Mouse (Mus musculus) stomach, embryonic 16.5 days (tissue): Measurements from ENCODE around the gene Ubr4. TPM values are rescaled to one million over a fixed set of nuclear protein-coding genes. Genes with fewer than 3 reads are reported as not detected.
A peak's percentile ranks its signal among the peaks of the same experiment; 100 is the strongest.
"Not testable (repeated sequence)": the region's sequence is repeated elsewhere in the genome, so short reads cannot be mapped to it uniquely, and the experiment has no call there.

Experiments used
- ATAC-seq: fragments of 200-750 bp; cut with Nextera tagmentation; 2 replicates; pipeline ENCODE4 v1.8.0; 2017; ENCODE audit warnings: moderate number of reproducible peaks, moderate TSS enrichment; ENCODE audit not compliant: insufficient read depth, low FRiP score
- H3K27ac ChIP-seq: fragments of 300-500 bp; sonication (generic); 2 replicates; pipeline ENCODE4 v1.5.1; 2014; ENCODE audit warnings: low read length
- H3K27me3 ChIP-seq: fragments of 300-500 bp; sonication (generic); 2 replicates; pipeline ENCODE4 v1.6.1; 2014; ENCODE audit warnings: low read length, control low read depth, mixed read lengths; ENCODE audit not compliant: control insufficient read depth, insufficient read depth
- H3K36me3 ChIP-seq: fragments of 300-500 bp; sonication (generic); 2 replicates; pipeline ENCODE4 v1.6.1; 2014; ENCODE audit warnings: low read length; ENCODE audit not compliant: control insufficient read depth, insufficient read depth
- H3K4me1 ChIP-seq: fragments of 300-500 bp; sonication (generic); 2 replicates; pipeline ENCODE4 v1.6.1; 2014; ENCODE audit warnings: low read length, control low read depth, mixed read lengths; ENCODE audit not compliant: control insufficient read depth, insufficient read depth
- H3K4me2 ChIP-seq: fragments of 300-500 bp; sonication (generic); 2 replicates; pipeline ENCODE4 v1.6.1; 2014; ENCODE audit warnings: low read depth, low read length, mixed read lengths
- H3K4me3 ChIP-seq: fragments of 300-500 bp; sonication (generic); replicated peaks from 2 replicates; pipeline ENCODE4 v1.5.1; 2014; ENCODE audit warnings: mild to moderate bottlenecking, low read length
- H3K9ac ChIP-seq: fragments of 300-500 bp; sonication (generic); 2 replicates; pipeline ENCODE4 v1.6.1; 2014; ENCODE audit warnings: low read length
- H3K9me3 ChIP-seq: fragments of 300-500 bp; sonication (generic); replicated peaks from 2 replicates; pipeline ENCODE4 v1.6.1; 2016; ENCODE audit warnings: low read length, control low read depth; ENCODE audit not compliant: control insufficient read depth
- WGBS: fragments of 180-500 bp; shearing (Covaris S2); extraction: QIAGEN DNeasy Blood & Tissue Kit; methylation state at CpG from one replicate; pipeline ENCODE4 v1.1.7; 2014; 5-methylcytosine and 5-hydroxymethylcytosine counted together
- polyA plus RNA-seq: library from polyadenylated mRNA; unstranded; fragments of >200 nt; fragmentation: Nextera tagmentation; extraction: Ambion mirVana; gene quantifications from 2 replicates; pipeline ENCODE4 v1.2.1, GENCODE M21; 2015

Gene Ubr4
- polyA plus RNA-seq, 1 experiment from 2014 or later, result 59.9 TPM

DNA sequence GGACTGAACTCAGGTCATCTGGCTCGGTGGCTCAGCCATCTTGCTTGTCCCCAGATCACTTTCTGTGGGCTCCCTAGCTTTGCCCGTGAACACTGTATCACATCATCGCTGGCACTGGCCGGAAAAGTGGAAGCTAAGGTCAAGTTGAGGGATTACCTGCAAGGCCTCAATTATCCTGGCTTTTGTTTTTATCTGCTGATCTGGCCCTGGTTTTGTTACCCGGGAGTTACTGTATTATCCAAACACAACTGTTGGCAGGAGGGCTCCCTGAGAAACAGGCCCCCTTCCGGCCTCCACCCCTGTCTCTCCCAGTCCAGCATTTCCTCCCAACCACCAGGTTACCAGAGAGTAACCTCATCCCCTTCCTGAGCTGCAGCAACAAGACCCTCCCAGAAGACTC, 166.8 kb downstream of the Ubr4 start:
- 46% methylated on average over 6 of the region's 6 CpGs for WGBS
- H3K4me2 ChIP-seq, result no peak overlapping the region
- no peak overlapping the region for H3K9ac ChIP-seq
- H3K36me3 ChIP-seq, result no peaks in the 10 kb centered on the region
- ATAC-seq, result no peak
- no peaks in the 10 kb centered on the region for H3K4me1 ChIP-seq
- H3K9me3 ChIP-seq, result no peaks in the 10 kb centered on the region
- H3K27me3 ChIP-seq, result no peaks in the 10 kb centered on the region
- no peak overlapping the region for H3K4me3 ChIP-seq
- H3K27ac ChIP-seq, result no peak overlapping the region

DNA sequence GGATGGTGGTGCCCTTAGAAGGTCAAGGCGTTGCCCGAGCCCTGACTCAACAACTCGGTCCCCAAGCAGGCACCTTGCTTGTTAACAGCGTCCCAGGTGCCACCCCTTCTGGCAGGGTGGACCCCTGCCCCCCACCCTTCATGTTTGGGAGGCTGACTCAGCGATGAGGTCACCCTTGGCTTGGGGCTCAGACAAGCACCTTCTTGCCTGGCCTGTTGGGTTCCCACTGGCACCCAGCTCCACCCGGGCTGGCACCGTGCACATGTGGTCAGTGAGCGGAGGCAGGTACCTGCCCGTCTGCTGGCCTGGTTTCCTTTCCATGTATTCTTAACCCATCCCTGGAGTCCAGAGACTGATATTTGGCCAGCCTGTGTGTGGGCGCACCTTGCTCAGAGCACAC, 169.5 kb downstream of the Ubr4 start:
- H3K4me3 ChIP-seq, result no peak overlapping the region
- H3K36me3 ChIP-seq, result no peaks in the 10 kb centered on the region
- H3K9me3 ChIP-seq, result no peaks in the 10 kb centered on the region
- no peak overlapping the region for H3K9ac ChIP-seq
- no peak overlapping the region for H3K27ac ChIP-seq
- no peaks in the 10 kb centered on the region for H3K4me1 ChIP-seq
- peak; percentile 67; the same call in 1 of the 2 replicates for ATAC-seq
- H3K4me2 ChIP-seq, result no peak overlapping the region
- H3K27me3 ChIP-seq, result no peaks in the 10 kb centered on the region
- 75% methylated on average over 10 of the region's 10 CpGs for WGBS

DNA sequence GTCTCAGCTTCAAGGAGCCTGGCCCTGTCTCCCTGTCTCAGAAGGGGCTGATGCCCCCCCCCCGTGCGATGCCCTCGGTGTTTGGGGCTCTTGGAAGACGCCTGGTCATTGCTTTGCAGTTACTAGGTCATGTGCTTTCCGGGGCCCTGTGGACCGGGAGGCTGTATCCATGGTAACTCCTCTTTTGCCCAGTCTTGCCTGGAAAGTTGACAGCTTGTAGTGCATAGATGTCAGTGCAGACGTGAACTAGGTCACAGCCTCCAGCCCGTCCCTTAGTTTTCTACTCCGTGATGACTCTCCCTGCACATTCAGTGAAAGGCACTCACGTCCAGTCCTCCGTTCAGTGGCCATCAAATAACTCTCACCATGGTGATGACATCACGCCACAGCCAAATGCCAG, 174.1 kb downstream of the Ubr4 start:
- H3K27ac ChIP-seq, result no peak overlapping the region
- no peak for ATAC-seq
- H3K9ac ChIP-seq, result no peak overlapping the region
- 79% methylated on average over 12 of the region's 12 CpGs for WGBS
- no peak overlapping the region for H3K4me3 ChIP-seq
- no peaks in the 10 kb centered on the region for H3K27me3 ChIP-seq
- H3K4me2 ChIP-seq, result no peak overlapping the region
- no peaks in the 10 kb centered on the region for H3K4me1 ChIP-seq
- no peaks in the 10 kb centered on the region for H3K36me3 ChIP-seq
- no peaks in the 10 kb centered on the region for H3K9me3 ChIP-seq

DNA sequence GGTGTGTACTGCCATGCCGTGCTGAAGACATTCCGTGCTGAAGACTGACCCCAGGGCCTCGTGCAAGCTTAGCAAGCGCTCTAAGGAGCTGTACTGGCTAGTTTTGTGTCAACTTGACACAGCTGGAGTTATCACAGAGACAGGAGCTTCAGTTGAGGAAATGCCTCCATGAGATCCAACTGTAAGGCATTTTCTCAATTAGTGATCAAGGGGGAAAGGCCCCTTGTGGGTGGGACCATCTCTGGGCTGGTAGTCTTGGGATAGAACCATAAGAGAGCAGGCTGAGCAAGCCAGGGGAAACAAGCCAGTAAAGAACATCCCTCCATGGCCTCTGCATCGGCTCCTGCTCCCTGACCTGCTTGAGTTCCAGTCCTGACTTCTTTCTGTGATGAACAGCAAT, 177.8 kb downstream of the Ubr4 start, which contains the start of gene Iffo2:
TSS of gene Iffo2 (plus strand) at position 301 of the 400 bp plus-strand sequence.
- H3K9me3 ChIP-seq, H3K4me1 ChIP-seq, H3K9ac ChIP-seq, H3K36me3 ChIP-seq, H3K27me3 ChIP-seq, H3K4me3 ChIP-seq, ATAC-seq, H3K4me2 ChIP-seq, H3K27ac ChIP-seq: not testable (repeated sequence)
- 81% methylated on average over 5 of the region's 5 CpGs for WGBS

DNA sequence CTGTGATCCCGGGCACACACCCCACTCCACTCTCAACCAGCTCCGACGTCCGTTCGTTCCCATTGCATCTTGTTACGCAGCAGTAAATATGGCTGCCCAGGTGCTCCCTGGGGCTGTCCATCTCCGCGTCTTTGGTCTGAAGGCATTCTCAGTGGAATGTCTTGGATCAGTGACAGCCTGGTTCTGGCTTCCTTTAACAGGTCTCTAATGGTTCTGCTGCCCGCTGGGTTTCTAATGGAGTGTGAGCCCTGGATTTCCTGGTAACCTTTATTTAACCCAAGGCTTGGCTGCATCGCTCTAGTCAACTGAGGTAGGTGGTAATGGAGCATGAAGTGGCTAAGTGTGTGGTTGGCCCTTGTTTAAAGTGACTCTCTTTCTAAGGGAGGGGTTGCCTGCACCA, 179.7 kb downstream of the Ubr4 start:
- Histone ChIP-seq H3K27me3 (no peaks in the 10 kb centered on the region), H3K36me3 (no peaks in the 10 kb centered on the region), H3K9ac (no peak overlapping the region), H3K9me3 (no peaks in the 10 kb centered on the region), H3K27ac (no peak overlapping the region), H3K4me2 (no peak overlapping the region), H3K4me3 (no peak overlapping the region), H3K4me1 (peaks cover 14% of the 10 kb centered on the region)
- 86% methylated on average over 10 of the region's 10 CpGs for WGBS
- no peak for ATAC-seq

DNA sequence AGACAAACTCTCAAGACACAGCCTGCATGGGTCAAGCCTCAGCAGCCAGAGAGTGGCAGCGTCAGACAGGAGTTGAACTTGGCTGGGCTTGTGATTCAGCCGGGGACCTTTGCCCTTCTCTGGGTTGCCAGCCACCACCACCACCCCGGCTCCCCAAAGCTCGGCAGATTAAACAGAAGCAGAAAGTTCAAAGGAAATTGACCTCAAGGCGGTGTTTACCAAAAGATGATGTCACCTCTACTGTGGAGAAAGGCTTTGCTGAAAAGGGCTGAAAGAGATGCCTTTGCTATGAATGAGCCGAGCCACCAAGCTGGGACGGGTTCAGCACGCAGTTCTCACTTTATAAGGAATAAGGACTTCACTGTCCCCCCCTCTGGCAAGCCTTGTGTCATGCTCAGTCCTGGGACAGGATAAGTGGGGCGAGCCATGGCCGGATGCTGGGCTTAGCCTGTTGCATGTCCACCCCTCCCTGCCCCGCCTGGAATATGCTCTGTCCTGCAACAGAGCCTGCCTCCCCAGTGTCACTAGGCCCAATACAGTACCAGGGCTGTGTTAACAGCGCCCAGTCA, 182.8 kb downstream of the Ubr4 start:
- no peak overlapping the region for H3K4me3 ChIP-seq
- H3K9me3 ChIP-seq, result no peaks in the 10 kb centered on the region
- H3K4me1 ChIP-seq, result peaks cover 14% of the 10 kb centered on the region
- no peak overlapping the region for H3K4me2 ChIP-seq
- WGBS, result 22% methylated on average over 12 of the region's 12 CpGs
- no peaks in the 10 kb centered on the region for H3K36me3 ChIP-seq
- peak; percentile 83 for ATAC-seq
- H3K27me3 ChIP-seq, result no peaks in the 10 kb centered on the region
- 0 out of 2 replicates have a peak overlapping the region, but pooled peaks have one; percentile 11 for H3K9ac ChIP-seq
- peak overlapping the region; percentile 90 for H3K27ac ChIP-seq

DNA sequence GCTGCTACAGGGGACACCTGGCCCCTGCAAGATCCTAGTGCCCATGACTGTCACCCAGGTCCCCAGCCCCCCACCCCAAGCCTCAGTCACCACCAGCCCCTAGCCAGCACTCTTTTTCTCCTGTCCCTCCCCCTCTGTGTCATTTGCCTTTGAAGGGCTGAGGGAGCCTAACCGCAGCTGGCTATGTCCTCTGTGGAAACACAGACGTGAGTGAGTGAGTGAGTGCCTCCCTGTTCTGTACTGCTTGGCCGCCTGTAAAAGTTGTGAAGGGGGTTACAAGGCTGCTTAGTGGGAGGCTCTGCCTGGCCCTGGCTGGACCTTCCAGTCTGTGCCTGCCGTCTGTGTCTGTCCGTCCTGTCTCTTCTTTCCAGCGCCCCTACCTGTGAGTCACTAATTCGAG, 183.3 kb downstream of the Ubr4 start:
- peaks cover 14% of the 10 kb centered on the region for H3K4me1 ChIP-seq
- no peak overlapping the region for H3K4me2 ChIP-seq
- WGBS, result 54% methylated on average over 7 of the region's 7 CpGs
- no peaks in the 10 kb centered on the region for H3K27me3 ChIP-seq
- H3K4me3 ChIP-seq, result no peak overlapping the region
- no peaks in the 10 kb centered on the region for H3K9me3 ChIP-seq
- peak overlapping the region; percentile 90 for H3K27ac ChIP-seq
- no peaks in the 10 kb centered on the region for H3K36me3 ChIP-seq
- ATAC-seq, result peak; percentile 11; the same call in 1 of the 2 replicates
- H3K9ac ChIP-seq, result 0 out of 2 replicates have a peak overlapping the region, but pooled peaks have one; percentile 11

DNA sequence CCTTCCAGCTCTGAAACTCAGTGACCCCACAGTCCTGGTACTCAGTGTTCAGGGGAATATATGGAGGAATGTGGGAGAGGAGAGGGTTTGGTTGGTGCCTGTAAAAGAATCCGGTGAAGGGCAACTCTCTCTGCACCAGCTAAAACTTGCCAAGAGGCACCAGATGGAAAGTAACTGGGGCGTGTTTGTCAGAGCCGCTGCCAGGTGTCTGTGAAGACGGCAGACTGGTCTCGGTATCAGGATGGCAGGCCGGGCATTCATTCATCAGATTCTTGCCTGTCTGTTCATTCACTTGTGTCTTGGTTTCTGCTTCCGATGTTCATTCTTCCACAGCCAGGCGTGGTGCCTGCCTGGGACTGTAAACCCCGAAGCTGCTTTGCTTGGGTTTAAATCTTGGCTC, 184.3 kb downstream of the Ubr4 start:
- H3K9me3 ChIP-seq, result no peaks in the 10 kb centered on the region
- H3K4me2 ChIP-seq, result no peak overlapping the region
- no peaks in the 10 kb centered on the region for H3K27me3 ChIP-seq
- no peak overlapping the region for H3K4me3 ChIP-seq
- ATAC-seq, result no peak
- H3K4me1 ChIP-seq, result peaks cover 14% of the 10 kb centered on the region
- 80% methylated on average over 9 of the region's 9 CpGs for WGBS
- no peak overlapping the region for H3K27ac ChIP-seq
- no peaks in the 10 kb centered on the region for H3K36me3 ChIP-seq
- no peak overlapping the region for H3K9ac ChIP-seq
